Mouse (Mus musculus): ENCODE measurements around the gene Dock11.

Dock11 gene

DNA sequence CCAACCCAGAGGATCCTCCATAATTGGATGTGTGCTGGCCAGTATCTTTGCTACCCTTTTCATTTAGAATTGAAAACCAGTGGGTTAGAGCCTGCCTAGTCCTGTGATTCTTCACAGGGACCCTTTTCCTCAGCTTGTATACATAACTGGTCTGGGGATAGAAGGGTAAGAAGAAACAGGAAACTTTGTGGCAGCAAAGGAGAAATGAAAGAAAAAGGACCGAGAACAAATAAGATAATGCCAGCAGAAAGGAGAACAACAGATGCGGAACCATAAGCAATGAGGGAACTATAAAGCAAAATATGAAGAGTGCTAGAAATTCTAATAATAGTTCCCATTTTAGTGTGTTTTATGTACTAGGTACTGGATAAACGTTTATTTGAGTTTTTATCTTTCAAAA is 212.7 kb downstream of the Dock11 start:
- no peak for DNase-seq (ENCODE audit: low spot score in 2 of 2)

DNA sequence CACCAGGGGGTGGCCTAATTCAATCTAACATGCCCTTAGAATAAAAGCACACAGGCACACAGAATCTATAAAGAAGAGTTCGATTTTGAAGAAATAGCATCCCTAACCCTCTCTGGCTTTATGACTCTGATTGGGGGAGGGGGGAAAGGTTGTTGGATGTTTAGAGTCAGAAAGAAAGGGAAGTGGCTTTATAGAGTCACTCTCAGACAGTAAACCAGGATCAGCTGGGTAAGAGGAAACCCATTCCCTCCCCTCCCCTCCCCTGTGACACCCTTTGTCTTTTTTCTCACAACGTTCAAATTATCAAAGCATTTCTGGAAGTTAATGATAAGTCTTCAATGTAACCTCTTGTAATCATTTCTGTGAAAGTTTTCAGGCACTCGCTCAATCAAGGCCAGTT is 220.0 kb downstream of the Dock11 start:
- no peak for DNase-seq (ENCODE audit: low spot score in 2 of 2)

DNA sequence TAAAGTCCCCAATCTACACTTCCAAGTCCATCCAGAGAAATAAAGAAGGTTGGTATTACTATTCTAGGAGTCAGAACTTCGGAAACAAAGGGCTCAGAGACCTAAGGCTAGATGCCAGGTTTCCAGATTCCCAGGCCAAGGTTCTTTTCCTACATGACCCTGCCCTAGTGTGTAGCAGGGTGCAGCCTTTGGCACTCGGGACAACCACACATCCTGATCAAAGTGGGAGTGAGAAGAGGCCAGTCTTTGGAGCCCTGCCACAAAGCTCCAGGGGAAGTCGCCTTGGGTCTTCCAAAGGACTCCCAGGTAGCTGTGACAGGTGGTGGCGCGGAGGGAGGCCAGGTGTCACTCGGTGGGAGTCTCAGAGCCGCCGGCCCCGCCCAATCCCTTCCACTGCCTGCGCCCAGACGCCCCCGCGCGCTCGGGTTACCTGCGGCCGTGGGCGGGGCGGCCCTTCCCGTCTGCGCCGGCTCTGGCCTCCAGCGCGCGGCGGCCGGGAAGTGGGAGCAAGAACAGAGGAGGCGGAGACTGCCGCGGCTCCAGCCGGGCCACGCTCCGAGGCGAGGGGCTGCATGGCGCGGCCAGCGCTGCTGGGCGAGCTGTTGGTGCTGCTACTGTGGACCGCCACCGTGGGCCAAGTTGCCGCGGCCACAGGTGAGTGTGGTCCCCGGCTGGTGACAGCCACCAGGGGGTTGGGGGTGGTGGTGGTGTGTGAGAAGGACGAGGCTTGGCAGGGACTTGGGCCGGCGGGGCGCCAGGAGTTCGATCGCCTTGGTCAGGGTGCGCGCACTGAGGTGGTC is 223.2 kb downstream of the Dock11 start, which contains the start of gene Il13ra1:
Gene Il13ra1, plus strand, starts transcription at position 489 of the 800 bp plus-strand sequence.
- DNase-seq (ENCODE audit: low spot score in 2 of 2): peak in 1 of 2 experiments; percentile 1

DNA sequence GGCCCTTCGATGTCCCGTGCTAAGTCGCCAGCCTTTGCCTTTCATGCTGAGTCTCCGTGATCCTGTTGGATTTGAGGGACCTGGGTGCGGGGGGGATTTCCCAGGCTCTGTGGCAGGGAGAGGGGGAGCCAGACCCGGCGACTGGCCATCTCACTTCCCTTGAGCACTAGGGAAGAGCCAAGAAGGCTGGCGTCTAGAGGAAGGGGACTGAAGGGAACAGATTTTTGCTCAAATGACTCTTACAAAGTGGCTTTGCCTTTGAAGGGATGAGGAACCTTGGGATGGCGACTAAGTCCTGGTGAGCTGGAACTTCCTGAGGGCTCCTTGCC is 223.8 kb downstream of the Dock11 start:
- DNase-seq (ENCODE audit: low spot score in 2 of 2): no peak

DNA sequence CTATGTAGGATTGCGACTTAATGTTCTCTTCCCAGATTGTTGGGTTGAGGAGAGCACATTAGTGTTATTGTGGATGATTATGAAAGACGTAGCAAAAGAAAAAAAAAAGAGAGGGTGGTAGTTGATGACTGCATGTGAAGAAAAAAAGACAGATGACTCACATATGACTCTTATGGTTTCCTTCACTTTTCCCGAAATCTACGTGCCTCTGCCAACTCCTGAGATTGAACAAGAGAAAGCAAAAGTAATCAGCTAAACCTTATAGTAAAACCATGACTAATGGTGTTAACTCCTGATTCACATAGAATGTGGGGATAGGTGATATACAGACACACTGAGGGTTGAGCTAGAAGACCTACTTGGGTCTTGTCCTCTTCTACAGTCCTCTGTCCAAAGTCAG is 226.5 kb downstream of the Dock11 start:
- DNase-seq (ENCODE audit: low spot score in 2 of 2): no peak
